Mouse (Mus musculus): ENCODE results near the gene Prom1.

The Prom1 gene

GRCm38 (mm10) chr5:43976821-43977561, 124.8 kb downstream of the Prom1 start:
- DNase-seq (ENCODE audit: low spot score in 2 of 2): no peak

- DNase-seq (ENCODE audit: low spot score in 2 of 2): no peak
These were observed 127.7 kb downstream of the Prom1 start for GRCm38 (mm10) chr5:43974166-43974565.

DNA sequence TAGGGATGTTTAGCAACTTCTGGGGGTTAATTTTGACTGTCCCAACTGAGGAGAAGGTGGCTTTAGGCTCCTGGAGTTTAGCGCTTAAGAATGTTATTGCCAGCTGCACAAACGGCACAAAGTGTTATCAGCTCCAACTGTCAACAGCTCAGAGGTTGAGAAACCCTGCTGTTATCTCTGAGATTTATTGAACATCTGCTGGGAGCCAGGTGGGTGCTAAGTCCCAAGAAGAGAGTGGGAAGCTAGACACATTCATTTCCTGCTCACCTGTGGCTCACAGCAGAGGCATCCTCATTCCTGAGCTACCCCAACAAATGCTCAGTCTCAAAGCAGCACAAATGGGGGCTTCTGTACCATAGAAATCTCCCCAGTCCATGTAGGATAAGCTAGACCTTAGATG, 130.7 kb downstream of the Prom1 start:
- no peak for DNase-seq (ENCODE audit: low spot score in 2 of 2)

DNA sequence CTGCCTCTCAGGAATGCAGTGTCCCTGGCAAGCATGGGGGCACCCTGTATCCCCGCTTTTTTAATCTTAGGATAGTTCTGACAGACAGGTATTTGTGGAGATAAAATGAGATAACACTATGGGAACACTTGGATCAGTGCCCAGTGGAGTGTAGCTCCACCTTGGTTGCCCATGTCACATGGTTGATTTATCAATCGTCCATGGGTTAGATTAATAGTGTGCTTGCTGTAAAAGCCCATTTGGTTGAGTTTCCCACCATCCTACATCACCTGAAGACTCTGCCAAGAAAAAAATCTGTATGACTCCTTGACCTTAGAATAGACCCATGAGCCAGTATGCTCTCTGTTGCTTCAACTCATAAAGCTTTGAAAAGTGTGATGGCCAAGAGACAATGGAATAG, 131.3 kb downstream of the Prom1 start:
- DNase-seq (ENCODE audit: low spot score in 2 of 2): no peak

DNA sequence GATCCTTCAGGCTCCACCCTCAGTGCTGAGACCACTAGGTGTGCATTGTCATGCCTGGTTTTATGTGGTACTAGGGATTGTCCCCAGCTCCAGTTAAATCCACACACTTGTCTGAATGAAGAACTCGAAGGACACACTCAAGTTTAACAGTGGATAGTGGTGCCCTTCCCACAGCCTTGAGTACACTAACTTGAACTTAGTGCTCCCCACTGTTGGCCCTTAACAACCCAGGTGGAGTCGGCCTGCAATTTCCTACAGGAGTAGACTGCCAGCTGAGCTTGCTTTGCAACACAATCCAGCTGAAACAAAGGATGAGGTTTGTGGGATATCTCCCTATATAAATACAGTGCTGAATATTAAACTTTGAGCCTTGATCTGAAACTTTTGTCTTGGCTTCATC, 133.2 kb downstream of the Prom1 start:
- DNase-seq (ENCODE audit: low spot score in 2 of 2): no peak

DNA sequence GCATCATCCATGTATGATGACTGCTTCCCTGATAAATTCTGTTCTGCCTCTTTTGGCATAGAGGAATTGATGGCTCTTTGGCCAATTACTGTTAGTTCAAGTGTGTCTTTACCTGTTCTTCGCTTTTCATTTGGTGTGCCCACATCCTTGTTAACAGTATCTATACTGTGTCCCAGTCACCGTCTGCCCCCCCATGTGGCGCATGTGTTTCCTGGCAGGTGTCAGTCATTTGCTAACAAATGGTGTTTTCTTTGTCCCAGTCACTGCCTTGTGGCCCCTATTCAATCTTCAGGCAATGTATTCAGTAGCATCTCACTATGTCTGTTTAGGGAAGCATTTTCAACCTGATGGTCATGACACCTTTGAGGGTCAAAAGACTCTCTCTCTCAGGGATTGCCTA, 140.8 kb downstream of the Prom1 start:
- no peak for DNase-seq (ENCODE audit: low spot score in 2 of 2)

DNA sequence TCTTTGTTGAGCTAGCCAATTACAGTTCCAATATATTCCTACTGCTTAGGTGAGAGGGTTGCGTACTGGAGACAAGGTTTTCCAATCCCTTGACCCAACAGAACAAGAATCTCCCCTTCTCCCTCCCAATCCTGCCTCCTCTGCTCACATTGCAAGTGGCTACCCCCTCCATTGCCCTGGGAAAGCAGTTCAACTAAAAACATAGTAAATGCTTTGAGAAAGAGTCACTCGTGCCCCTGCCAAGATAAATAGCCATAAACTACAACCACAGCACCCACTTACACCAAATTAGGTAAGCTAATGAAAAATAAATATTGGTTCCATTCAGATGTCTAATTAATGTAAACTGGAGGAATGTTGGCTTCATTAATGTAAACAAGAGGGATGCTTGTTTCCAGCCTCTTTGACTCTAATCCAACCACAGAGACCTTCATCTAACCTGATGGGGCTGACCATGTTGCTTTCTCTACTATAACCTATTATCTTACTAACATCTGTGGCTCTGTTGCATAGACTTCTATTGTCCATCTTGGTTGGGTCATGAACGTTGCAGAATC, 141.9 kb downstream of the Prom1 start:
- no peak for DNase-seq (ENCODE audit: low spot score in 2 of 2)

- DNase-seq (ENCODE audit: low spot score in 2 of 2): no peak
These were observed 148.6 kb downstream of the Prom1 start for GRCm38 (mm10) chr5:43953241-43953640.

- no peak for DNase-seq (ENCODE audit: low spot score in 2 of 2)
These were observed 153.0 kb downstream of the Prom1 start for GRCm38 (mm10) chr5:43948748-43949275.

DNA sequence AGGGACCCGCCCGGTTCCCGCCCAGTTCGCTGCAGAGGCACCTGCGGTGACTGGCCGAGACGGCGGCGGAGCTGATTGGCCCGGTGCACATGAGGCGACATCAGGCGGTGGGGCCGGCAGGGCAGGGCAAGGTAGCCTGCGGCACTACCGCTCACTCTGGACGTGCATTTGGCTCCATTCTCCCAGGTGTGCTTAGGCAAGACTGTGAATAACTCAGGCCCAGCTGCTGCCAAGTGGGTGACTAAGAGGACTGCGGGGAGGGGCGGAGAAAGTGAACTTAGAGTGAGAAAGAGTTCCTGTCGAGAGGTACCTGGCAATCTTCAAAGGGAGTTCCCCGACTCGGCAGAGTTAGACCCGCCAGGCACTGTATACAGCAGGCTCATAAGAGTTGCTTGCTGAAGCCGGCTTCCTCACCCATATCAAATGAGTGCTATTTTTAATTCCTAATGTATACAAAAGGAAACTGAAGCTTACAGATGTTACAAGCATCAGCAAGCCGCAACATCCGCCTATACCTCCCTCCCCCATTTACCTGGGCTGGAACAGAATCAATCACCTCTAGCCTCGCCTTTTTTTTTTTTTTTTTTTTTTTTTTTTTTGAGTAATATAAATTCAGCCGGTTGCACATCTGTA, 153.6 kb downstream of the Prom1 start:
- peak; percentile 7 to 9 for DNase-seq (ENCODE audit: low spot score in 2 of 2)

- no peak for DNase-seq (ENCODE audit: low spot score in 2 of 2)
These were observed 154.4 kb downstream of the Prom1 start for GRCm38 (mm10) chr5:43947330-43947977.

Data from frontal cortex, postnatal 10 days (tissue).